Mouse (Mus musculus) thymus, adult 2 months (tissue): Measurements from ENCODE around the gene Kcnc3. TPM values are rescaled to one million over a fixed set of nuclear protein-coding genes. Genes with fewer than 3 reads are reported as not detected.

Experiments
- DNase-seq: peaks from one replicate; pipeline ENCODE4 v3.0.0; 2021
- H3K27ac ChIP-seq: fragments of 200-500 bp; 2 replicates; pipeline ENCODE4 v1.5.1; 2012; ENCODE audit warnings: low read length, control low read depth; ENCODE audit not compliant: control insufficient read depth, insufficient read depth
- H3K27me3 ChIP-seq: fragments of 200-500 bp; 2 replicates; pipeline ENCODE4 v1.6.1; 2012; ENCODE audit warnings: mild to moderate bottlenecking, low read length, moderate library complexity, mixed read lengths; ENCODE audit not compliant: control insufficient read depth, insufficient read depth
- H3K36me3 ChIP-seq: fragments of 200-500 bp; 2 replicates; pipeline ENCODE4 v1.6.1; 2012; ENCODE audit warnings: mild to moderate bottlenecking, low read length, moderate library complexity; ENCODE audit not compliant: control insufficient read depth, insufficient read depth
- H3K4me1 ChIP-seq: fragments of 200-500 bp; replicated peaks from 2 replicates; pipeline ENCODE4 v1.6.1; 2012; ENCODE audit warnings: low read length; ENCODE audit not compliant: control insufficient read depth, insufficient read depth
- H3K4me3 ChIP-seq: fragments of 200-500 bp; 2 replicates; pipeline ENCODE4 v1.5.1; 2012; ENCODE audit warnings: mild to moderate bottlenecking, low read length, control low read depth, moderate library complexity; ENCODE audit not compliant: control insufficient read depth, insufficient read depth
- CTCF ChIP-seq: fragments of 200-500 bp; IDR thresholded peaks from 2 replicates; pipeline ENCODE4 v1.5.1; 2012; ENCODE audit warnings: mild to moderate bottlenecking, control low read depth, low read length, moderate library complexity, borderline replicate concordance; ENCODE audit not compliant: control insufficient read depth, poor library complexity, insufficient read depth; ENCODE audit errors: extremely low read depth
- POLR2A ChIP-seq: fragments of 200-500 bp; IDR thresholded peaks from 2 replicates; pipeline ENCODE4 v1.6.1; 2012; ENCODE audit warnings: mild to moderate bottlenecking, low read length, control low read depth, moderate library complexity; ENCODE audit not compliant: control insufficient read depth, poor library complexity, insufficient read depth; ENCODE audit errors: extremely low read depth
- WGBS: fragments of 180-500 bp; shearing (Covaris S2); methylation state at CpG from one replicate; pipeline ENCODE4 v1.1.7; 2018; 5-methylcytosine and 5-hydroxymethylcytosine counted together
- polyA plus RNA-seq: library from polyadenylated mRNA; depleted of rRNA; stranded (reverse); fragments of >200 nt; gene quantifications from 2 replicates; pipeline ENCODE4 v1.2.3, GENCODE M21; 2012; rRNA removed

The Kcnc3 gene
- polyA plus RNA-seq, result 0.82 and 1.0 TPM in 2 replicates

DNA sequence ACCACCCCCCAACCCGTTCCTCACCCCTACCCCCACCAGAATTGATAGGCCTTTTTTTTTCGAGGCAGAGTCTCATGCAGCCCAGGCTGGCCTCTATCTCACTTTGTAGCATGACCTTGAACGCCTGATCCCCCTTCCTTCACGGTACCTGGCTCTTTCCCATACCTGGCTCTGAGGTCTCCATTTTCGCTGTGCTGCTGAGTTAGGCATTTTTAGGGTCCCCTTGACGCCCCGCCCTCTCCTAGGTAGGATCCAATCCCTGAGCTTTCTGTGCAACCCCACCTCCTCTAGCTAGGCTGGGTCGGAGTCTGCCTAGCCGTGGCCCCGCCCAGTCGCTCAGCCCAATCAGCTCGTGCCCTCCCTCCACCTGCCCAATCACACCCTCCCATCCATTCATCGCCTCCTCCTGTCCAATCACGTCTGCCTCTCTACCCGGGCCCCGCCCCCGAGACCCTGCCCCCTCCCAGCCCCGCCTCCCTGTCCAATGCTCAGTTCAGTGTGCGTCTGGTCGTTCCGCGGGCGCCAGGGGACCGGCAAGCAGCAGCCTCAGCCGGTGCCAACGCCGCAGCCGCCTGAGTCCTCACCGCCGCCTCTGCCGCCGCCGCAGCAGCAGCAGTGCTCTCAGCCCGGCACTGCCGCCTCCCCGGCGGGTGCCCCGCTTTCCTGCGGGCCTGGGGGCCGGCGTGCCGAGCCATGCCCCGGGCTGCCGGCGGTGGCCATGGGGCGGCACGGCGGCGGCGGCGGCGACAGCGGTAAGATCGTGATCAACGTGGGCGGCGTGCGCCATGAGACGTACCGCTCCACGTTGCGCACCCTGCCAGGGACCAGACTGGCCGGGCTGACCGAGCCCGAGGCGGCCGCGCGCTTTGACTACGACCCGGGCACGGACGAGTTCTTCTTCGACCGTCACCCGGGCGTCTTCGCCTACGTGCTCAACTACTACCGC lies at the start of gene Kcnc3:
Gene Kcnc3 (plus strand): TSS at position 263 of the 946 bp plus-strand sequence.
- Histone ChIP-seq H3K36me3 (no peaks in the 10 kb centered on the region), H3K27me3 (peaks cover 37% of the 10 kb centered on the region), H3K4me3 (peak within 1 kb of the TSS; percentile 15; the same call in 1 of the 2 replicates), H3K4me1 (peaks cover 16% of the 10 kb centered on the region), H3K27ac (no peak within 1 kb of the TSS)
- DNase-seq, result peak; percentile 38
- TF ChIP-seq POLR2A (no peak), CTCF (no peak)
- WGBS, result under 1% methylated on average over 80 of the region's 80 CpGs

DNA sequence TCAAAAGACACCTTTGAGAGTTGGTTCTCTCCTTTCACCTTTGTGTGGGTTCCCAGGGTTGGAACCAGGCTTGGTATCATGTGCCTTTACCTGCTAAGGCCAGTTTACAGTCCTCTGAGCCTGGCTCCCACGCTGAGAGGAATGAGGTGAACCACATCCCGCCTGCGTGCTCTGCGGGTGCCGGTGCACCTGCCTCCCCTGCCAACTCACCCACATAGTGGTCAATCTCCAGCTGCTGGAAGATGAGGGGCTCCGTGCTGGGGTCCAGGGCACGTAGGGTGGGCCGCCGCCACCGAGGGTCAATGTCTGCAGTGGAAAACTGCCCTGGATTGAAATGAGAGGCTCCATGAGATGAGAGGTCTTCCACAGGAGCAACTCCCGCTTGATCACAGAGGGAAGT lies 47.9 kb upstream of the Kcnc3 start:
- Histone ChIP-seq H3K36me3 (peaks cover 24% of the 10 kb centered on the region), H3K27me3 (no peaks in the 10 kb centered on the region)
- WGBS, result 40% methylated on average over 11 of the region's 11 CpGs

GRCm38 (mm10) chr7:44543071-44543470 lies 47.4 kb upstream of the Kcnc3 start:
- Histone ChIP-seq H3K27me3 (no peaks in the 10 kb centered on the region), H3K4me1 (peaks cover 32% of the 10 kb centered on the region), H3K36me3 (peaks cover 24% of the 10 kb centered on the region), H3K27ac (peak overlapping the region; percentile 37), H3K4me3 (no peak overlapping the region)
- DNase-seq, result no peak
- 47% methylated on average over 12 of the region's 12 CpGs for WGBS
- TF ChIP-seq CTCF, result no peak
- TF ChIP-seq POLR2A, result no peak

More for the DNA sequence above, 47.9 kb upstream of the Kcnc3 start:
- DNase-seq, result no peak
- Histone ChIP-seq H3K4me1 (peaks cover 26% of the 10 kb centered on the region), H3K4me3 (no peak overlapping the region), H3K27ac (peak overlapping the region; percentile 29; the same call in 1 of the 2 replicates)
- TF ChIP-seq POLR2A (no peak), CTCF (no peak)

DNA sequence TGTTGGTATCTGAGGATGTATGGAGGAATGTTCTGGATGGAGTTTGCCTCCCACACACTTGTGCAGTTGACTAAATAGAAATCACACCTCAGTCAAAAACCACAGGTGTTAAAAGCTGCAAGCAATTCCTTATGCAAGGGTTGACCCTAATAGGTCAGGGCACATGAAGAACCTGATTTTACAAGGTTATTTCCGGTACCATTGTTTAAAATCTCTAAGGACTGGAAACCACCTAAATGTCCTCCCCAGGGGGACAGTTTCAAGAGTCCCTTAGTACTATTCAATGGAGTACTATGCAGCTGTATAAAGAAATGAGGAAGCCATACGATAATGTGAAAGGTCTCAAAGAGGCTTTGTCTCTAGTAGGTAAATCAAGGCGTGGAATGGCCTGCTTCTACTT lies 44.2 kb upstream of the Kcnc3 start:
- peaks cover 32% of the 10 kb centered on the region for H3K4me1 ChIP-seq
- WGBS, result 98% methylated on average over 3 of the region's 3 CpGs
- TF ChIP-seq CTCF, result no peak
- no peak for TF ChIP-seq POLR2A
- H3K27me3 ChIP-seq, result no peaks in the 10 kb centered on the region
- peaks cover 8% of the 10 kb centered on the region for H3K36me3 ChIP-seq
- H3K27ac ChIP-seq, result no peak overlapping the region
- no peak overlapping the region for H3K4me3 ChIP-seq
- DNase-seq, result no peak

DNA sequence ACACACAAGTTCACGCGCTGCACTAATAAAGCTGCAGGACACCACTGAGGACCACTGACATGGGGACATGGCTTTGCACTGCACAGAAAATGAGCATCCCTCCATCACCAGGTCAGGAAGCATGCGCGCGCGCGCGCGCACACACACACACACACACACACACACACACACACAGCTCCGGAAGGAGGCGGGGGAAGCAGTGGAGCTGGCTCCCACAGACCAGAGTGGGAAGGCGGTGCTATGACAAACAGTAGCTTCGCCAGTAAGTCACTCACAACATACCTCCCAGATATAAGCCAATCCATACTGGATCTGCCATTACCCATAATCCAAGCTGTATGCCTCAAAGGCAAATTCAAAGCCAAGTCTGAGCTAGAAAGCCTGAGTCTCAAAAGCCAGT lies 43.4 kb upstream of the Kcnc3 start:
- DNase-seq, result no peak
- no peak overlapping the region for H3K4me3 ChIP-seq

DNA sequence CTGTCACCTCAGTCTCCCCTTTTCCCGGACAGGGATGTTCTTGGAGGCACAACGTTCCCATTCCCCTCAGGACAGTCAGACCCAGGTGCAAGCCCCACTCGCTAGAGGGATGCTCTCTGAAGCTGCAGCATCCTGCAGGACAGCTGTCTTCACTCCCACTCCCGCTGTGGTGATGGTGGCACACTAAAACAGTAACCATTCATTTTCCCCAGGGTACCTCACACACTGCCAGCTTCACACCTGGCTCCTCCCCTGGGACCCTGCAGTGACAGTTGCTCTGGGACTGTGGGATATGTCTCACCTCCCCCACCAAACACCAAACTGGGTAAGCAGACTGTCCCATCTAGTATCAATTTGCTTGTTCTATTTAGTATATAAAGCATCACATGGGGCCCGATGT lies 42.7 kb upstream of the Kcnc3 start:
- Histone ChIP-seq H3K36me3 (peaks cover 19% of the 10 kb centered on the region), H3K27me3 (no peaks in the 10 kb centered on the region), H3K4me1 (peaks cover 24% of the 10 kb centered on the region), H3K4me3 (peak overlapping the region; percentile 84), H3K27ac (no peak overlapping the region; the same call in 1 of the 2 replicates)
- WGBS, result 14% methylated on average over 5 of the region's 5 CpGs
- no peak for TF ChIP-seq CTCF
- TF ChIP-seq POLR2A, result no peak
- no peak for DNase-seq

More for the DNA sequence above, 43.4 kb upstream of the Kcnc3 start:
- H3K27ac ChIP-seq, result no peak overlapping the region
- no peaks in the 10 kb centered on the region for H3K27me3 ChIP-seq
- peaks cover 31% of the 10 kb centered on the region for H3K4me1 ChIP-seq
- no peak for TF ChIP-seq POLR2A
- no peak for TF ChIP-seq CTCF
- 45% methylated on average over 13 of the region's 13 CpGs for WGBS
- H3K36me3 ChIP-seq, result peaks cover 15% of the 10 kb centered on the region
